Mouse (Mus musculus) ES-E14 (cell line): ENCODE data around the gene Gpr18. TPM values are rescaled to one million over a fixed set of nuclear protein-coding genes. Genes with fewer than 3 reads are reported as not detected.

Source experiments
- DNase-seq: peaks from one replicate; pipeline ENCODE4 v3.0.0-alpha.2; 2013; ENCODE audit warnings: low read depth, low spot score
- H3K27ac ChIP-seq: 2 replicates; pipeline ENCODE4 v1.5.1; 2012; ENCODE audit warnings: low read depth, mild to moderate bottlenecking, low read length, moderate library complexity, mixed read lengths; ENCODE audit not compliant: poor library complexity, insufficient read depth, severe bottlenecking
- H3K36me3 ChIP-seq: 2 replicates; pipeline ENCODE4 v1.6.1; 2012; ENCODE audit warnings: mild to moderate bottlenecking, low read length, moderate library complexity, mixed read lengths; ENCODE audit not compliant: control insufficient read depth, poor library complexity, insufficient read depth, severe bottlenecking
- H3K4me1 ChIP-seq, 2 experiments: fragments of 150-350 bp in 1 of 2; sonication (generic) in 1 of 2; 2 replicates each; pipeline ENCODE4 v1.6.1; 2012; ENCODE audit warnings: low read length in 2 of 2, mild to moderate bottlenecking in 1 of 2, mixed read lengths in 1 of 2; ENCODE audit not compliant: control insufficient read depth in 2 of 2, insufficient read depth in 2 of 2, poor library complexity in 1 of 2
- H3K4me3 ChIP-seq, 2 experiments: fragments of 150-350 bp in 1 of 2; sonication (generic) in 1 of 2; 2 replicates each; pipeline ENCODE4 v1.5.1; 2012; ENCODE audit warnings: low read length in 2 of 2, low read depth in 1 of 2, mild to moderate bottlenecking in 1 of 2, mixed read lengths in 1 of 2; ENCODE audit not compliant: insufficient read depth in 1 of 2, poor library complexity in 1 of 2, severe bottlenecking in 1 of 2
- H3K9ac ChIP-seq: 2 replicates; pipeline ENCODE4 v1.6.1; 2012; ENCODE audit warnings: low read depth, mild to moderate bottlenecking, low read length, mixed read lengths; ENCODE audit not compliant: poor library complexity, insufficient read depth, severe bottlenecking
- H3K9me3 ChIP-seq: fragments of 150-350 bp; sonication (generic); 2 replicates; pipeline ENCODE4 v1.6.1; 2012; ENCODE audit warnings: low read depth, mild to moderate bottlenecking, low read length; ENCODE audit not compliant: control insufficient read depth, insufficient read depth
- CHD2 ChIP-seq: IDR thresholded peaks from 2 replicates; pipeline ENCODE4 v1.6.1; 2014; ENCODE audit warnings: mild to moderate bottlenecking, low read depth, low read length, inconsistent platforms
- HCFC1 ChIP-seq: IDR thresholded peaks from 2 replicates; pipeline ENCODE4 v1.6.1; 2012; ENCODE audit warnings: low read length, inconsistent platforms, borderline replicate concordance; ENCODE audit not compliant: insufficient read depth
- MAFK ChIP-seq: IDR thresholded peaks from 2 replicates; pipeline ENCODE4 v1.6.1; 2014; ENCODE audit warnings: mild to moderate bottlenecking, low read depth, low read length, inconsistent platforms; ENCODE audit not compliant: insufficient read depth
- ZC3H11A ChIP-seq: IDR thresholded peaks from 2 replicates; pipeline ENCODE4 v1.6.1; 2012; ENCODE audit warnings: low read depth, mild to moderate bottlenecking, inconsistent platforms, low read length, borderline replicate concordance
- ZNF384 ChIP-seq: IDR thresholded peaks from 2 replicates; pipeline ENCODE4 v1.6.1; 2012; ENCODE audit warnings: low read depth, low read length, inconsistent platforms
- in situ Hi-C, 2 experiments: fragments of 600-800 bp; cut with MboI; formaldehyde crosslinking; loops; one replicate each; pipeline ENCODE4 v1.15.1; 2025; ENCODE audit warnings: low sequenced_read_pairs in 2 of 2, inconsistent platforms in 1 of 2; ENCODE audit not compliant: unreplicated experiment in 2 of 2
- total RNA-seq: library from RNA; depleted of rRNA; stranded (reverse); fragments of 300-350 nt; gene quantifications from 2 replicates; pipeline ENCODE4 v1.2.3, GENCODE M21; 2012

Gpr18 gene
- total RNA-seq, 1 experiment = 0.49 TPM

GRCm38 (mm10) chr14:121951399-121952045, 35.9 kb upstream of the Gpr18 start:
- peaks cover 6% of the 10 kb centered on the region; the same call in 1 of the 2 replicates for H3K36me3 ChIP-seq
- H3K27ac ChIP-seq = no peak overlapping the region
- H3K4me3 ChIP-seq = no peak overlapping the region
- H3K9ac ChIP-seq = no peak overlapping the region
- in situ Hi-C loops = no loop called here
- DNase-seq = no peak
- peaks cover 4% of the 10 kb centered on the region in 2 experiments; a peak in 2 of 4 replicates for H3K4me1 ChIP-seq
- TF ChIP-seq ZNF384 = no peak
- no peak for TF ChIP-seq HCFC1
- no peak for TF ChIP-seq CHD2
- no peak for TF ChIP-seq MAFK
- no peak for TF ChIP-seq ZC3H11A
- no peaks in the 10 kb centered on the region for H3K9me3 ChIP-seq

GRCm38 (mm10) chr14:121949897-121950296, 34.3 kb upstream of the Gpr18 start:
- no peak for DNase-seq
- Histone ChIP-seq H3K9ac (no peak overlapping the region), H3K9me3 (no peaks in the 10 kb centered on the region), H3K27ac (no peak overlapping the region), H3K4me3 (no peak overlapping the region), H3K4me1 (peaks cover 4 to 6% of the 10 kb centered on the region in 2 experiments; a peak in 3 of 4 replicates), H3K36me3 (peaks cover 6% of the 10 kb centered on the region; the same call in 1 of the 2 replicates)
- TF ChIP-seq HCFC1 = no peak
- no peak for TF ChIP-seq CHD2
- no peak for TF ChIP-seq ZC3H11A
- TF ChIP-seq ZNF384 = no peak
- TF ChIP-seq MAFK = no peak
- in situ Hi-C loops = no loop called here

- Histone ChIP-seq H3K9me3 (no peaks in the 10 kb centered on the region), H3K36me3 (peaks cover 6% of the 10 kb centered on the region; the same call in 1 of the 2 replicates)
- in situ Hi-C loops = no loop called here
Observed at GRCm38 (mm10) chr14:121949436-121949835, 33.9 kb upstream of the Gpr18 start.

GRCm38 (mm10) chr14:121947966-121948365, 32.4 kb upstream of the Gpr18 start:
- Histone ChIP-seq H3K9me3 (no peaks in the 10 kb centered on the region), H3K4me3 (no peak overlapping the region), H3K4me1 (peaks cover 4 to 6% of the 10 kb centered on the region in 2 experiments; a peak in 3 of 4 replicates), H3K27ac (no peak overlapping the region), H3K36me3 (no peaks in the 10 kb centered on the region), H3K9ac (no peak overlapping the region)
- in situ Hi-C loops = no loop called here
- DNase-seq = no peak
- no peak for TF ChIP-seq MAFK
- TF ChIP-seq ZNF384 = no peak
- TF ChIP-seq ZC3H11A = no peak
- TF ChIP-seq CHD2 = no peak
- TF ChIP-seq HCFC1 = no peak

More at GRCm38 (mm10) chr14:121949436-121949835, 33.9 kb upstream of the Gpr18 start:
- peaks cover 4 to 6% of the 10 kb centered on the region in 2 experiments; a peak in 3 of 4 replicates for H3K4me1 ChIP-seq
- DNase-seq = no peak
- H3K27ac ChIP-seq = no peak overlapping the region
- H3K4me3 ChIP-seq = no peak overlapping the region
- H3K9ac ChIP-seq = no peak overlapping the region
- TF ChIP-seq ZC3H11A = no peak
